Mouse (Mus musculus): Measurements from ENCODE around the gene Zfand2a. TPM values are rescaled to one million over a fixed set of nuclear protein-coding genes. Genes with fewer than 3 reads are reported as not detected.
A peak's percentile ranks its signal among the peaks of the same experiment; 100 is the strongest.

Gene Zfand2a
- total and polyA plus RNA-seq, 3 experiments: 2.7 to 22.7 (median 13.7) TPM

DNA sequence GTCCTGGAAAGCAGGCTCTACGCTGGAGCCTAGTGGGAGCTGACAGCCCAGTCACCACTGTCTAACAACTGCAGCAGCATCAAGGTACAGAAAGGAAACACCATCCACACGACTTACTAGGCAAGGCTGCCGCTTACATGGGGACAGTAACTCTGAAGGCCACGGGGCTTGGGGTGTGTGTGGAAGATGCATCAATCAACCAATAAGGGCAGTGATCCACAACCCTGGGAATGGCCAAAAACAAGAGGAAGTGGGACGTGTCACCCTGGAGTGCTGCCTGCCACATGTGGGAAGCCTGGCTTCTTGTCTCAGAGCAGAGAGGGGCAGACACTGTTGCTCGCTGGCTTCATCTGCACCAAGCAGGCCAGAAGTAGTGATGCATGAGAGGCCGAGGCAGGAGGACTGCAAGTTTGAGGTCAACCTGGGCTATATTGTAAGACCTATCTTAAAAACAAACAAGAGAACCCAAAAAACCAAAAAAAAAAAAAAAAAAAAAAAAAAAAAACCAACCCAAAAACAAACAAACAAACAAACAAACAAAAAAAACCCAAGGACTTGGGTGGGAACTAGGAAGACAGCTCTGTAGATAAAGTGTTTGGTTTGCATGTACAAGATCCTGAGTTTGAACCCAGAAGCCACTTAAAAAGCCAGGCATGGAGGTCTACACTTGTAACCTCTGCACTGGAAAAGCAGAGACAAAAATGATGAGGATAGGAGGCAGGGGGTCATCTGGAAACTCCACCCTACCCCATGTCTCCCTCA lies 51.4 kb downstream of the Zfand2a start:
- ATAC-seq (ENCODE audit: extremely low read depth, insufficient number of reproducible peaks, low FRiP score, poor library complexity, severe bottlenecking) (no peak), DNase-seq (ENCODE audit: low spot score) (no peak)
- TF ChIP-seq GATA1 (IDR thresholded peaks at IDR 0.05; ENCODE audit: borderline replicate concordance, low read length): no peak
- TF ChIP-seq POLR2AphosphoS5 (IDR thresholded peaks at IDR 0.05; ENCODE audit: insufficient replicate concordance, low read depth, low read length): no peak
- TF ChIP-seq TAL1 (conservative IDR thresholded peaks at IDR 0.05; ENCODE audit: low read depth, low read length): no peak
- no peak for TF ChIP-seq GATA2 (IDR thresholded peaks at IDR 0.05; ENCODE audit: borderline replicate concordance, low read depth, low read length)
- TF ChIP-seq CTCF (IDR thresholded peaks at IDR 0.05; ENCODE audit: low read depth, low read length): no peak
- Histone ChIP-seq H3K4me1 (ENCODE audit: insufficient read depth, low read depth, low read length) (peaks cover 11% of the 10 kb centered on the region), H3K9me3 (replicated peaks) (no peaks in the 10 kb centered on the region), H3K36me3 (replicated peaks) (peaks cover 83% of the 10 kb centered on the region), H3K4me3 (ENCODE audit: low read depth, low read length) (no peak overlapping the region), H3K27me3 (ENCODE audit: insufficient read depth, low read length) (no peaks in the 10 kb centered on the region)

DNA sequence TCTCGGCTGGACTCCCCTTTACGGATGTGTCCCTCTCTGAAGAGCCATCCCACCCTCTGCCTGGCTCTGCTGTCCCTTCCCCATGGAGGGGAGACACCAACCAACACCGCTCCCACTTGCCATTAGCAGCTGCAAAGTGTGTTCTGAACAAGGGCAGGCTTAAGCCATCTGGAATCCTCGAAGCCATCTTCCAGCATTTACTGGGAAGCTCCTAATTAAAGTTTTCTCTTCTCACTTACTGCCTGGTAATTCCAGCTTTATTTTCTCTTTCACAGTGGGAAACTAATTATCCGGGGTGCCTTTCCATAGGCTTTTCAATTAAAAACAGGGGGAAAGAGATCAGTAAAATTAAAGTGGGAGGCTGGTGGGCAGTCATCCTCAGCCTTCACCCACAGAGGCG lies 52.0 kb downstream of the Zfand2a start:
- no peak for ATAC-seq (ENCODE audit: extremely low read depth, insufficient number of reproducible peaks, low FRiP score, poor library complexity, severe bottlenecking)
- H3K4me3 ChIP-seq (ENCODE audit: low read depth, low read length): no peak overlapping the region
- H3K36me3 ChIP-seq (replicated peaks): peaks cover 85% of the 10 kb centered on the region
- peaks cover 11% of the 10 kb centered on the region for H3K4me1 ChIP-seq (ENCODE audit: insufficient read depth, low read depth, low read length)
- H3K9me3 ChIP-seq (replicated peaks): no peaks in the 10 kb centered on the region
- TF ChIP-seq GATA1 (IDR thresholded peaks at IDR 0.05; ENCODE audit: borderline replicate concordance, low read length) (no peak), POLR2AphosphoS5 (IDR thresholded peaks at IDR 0.05; ENCODE audit: insufficient replicate concordance, low read depth, low read length) (no peak), TAL1 (conservative IDR thresholded peaks at IDR 0.05; ENCODE audit: low read depth, low read length) (no peak), CTCF (IDR thresholded peaks at IDR 0.05; ENCODE audit: low read depth, low read length) (no peak), GATA2 (IDR thresholded peaks at IDR 0.05; ENCODE audit: borderline replicate concordance, low read depth, low read length) (no peak)
- DNase-seq (ENCODE audit: low spot score): no peak
- H3K27me3 ChIP-seq (ENCODE audit: insufficient read depth, low read length): no peaks in the 10 kb centered on the region

DNA sequence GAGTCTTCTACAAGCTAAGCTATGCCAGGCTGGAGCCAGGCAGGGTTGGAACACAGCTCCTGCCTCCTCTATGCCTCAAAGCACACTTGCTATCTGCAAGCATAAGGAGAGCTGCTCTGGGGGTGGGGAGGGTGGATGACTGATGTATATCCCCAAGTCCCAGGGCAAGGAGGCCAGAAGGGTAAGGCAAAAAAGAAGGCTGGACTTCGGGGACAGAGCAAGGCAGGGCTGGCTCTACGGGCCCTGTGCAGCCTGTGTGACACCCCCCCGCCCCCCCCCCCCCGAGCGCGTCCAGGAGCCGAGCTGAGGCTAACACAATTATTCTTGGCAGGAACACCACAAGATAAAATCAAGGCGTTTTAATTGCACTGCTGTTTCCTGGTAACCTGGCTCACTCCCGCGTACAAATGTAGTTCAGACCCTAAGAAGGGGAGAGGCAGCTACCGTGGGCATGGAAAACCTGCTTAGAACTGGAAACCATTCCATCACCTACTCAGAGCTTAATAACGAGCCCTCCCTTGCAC lies 54.5 kb downstream of the Zfand2a start:
- Histone ChIP-seq H3K9me3 (replicated peaks) (no peaks in the 10 kb centered on the region), H3K36me3 (replicated peaks) (peaks cover 89% of the 10 kb centered on the region), H3K4me3 (ENCODE audit: low read depth, low read length) (no peak overlapping the region), H3K27me3 (ENCODE audit: insufficient read depth, low read length) (no peaks in the 10 kb centered on the region), H3K4me1 (ENCODE audit: insufficient read depth, low read depth, low read length) (peaks cover 11% of the 10 kb centered on the region)
- TF ChIP-seq POLR2AphosphoS5 (IDR thresholded peaks at IDR 0.05; ENCODE audit: insufficient replicate concordance, low read depth, low read length): no peak
- TF ChIP-seq GATA1 (IDR thresholded peaks at IDR 0.05; ENCODE audit: borderline replicate concordance, low read length): no peak
- no peak for ATAC-seq (ENCODE audit: extremely low read depth, insufficient number of reproducible peaks, low FRiP score, poor library complexity, severe bottlenecking)
- DNase-seq (ENCODE audit: low spot score): peak; percentile 11

- DNase-seq (ENCODE audit: low spot score): no peak
- Histone ChIP-seq H3K4me1 (ENCODE audit: insufficient read depth, low read depth, low read length) (peaks cover 11% of the 10 kb centered on the region), H3K36me3 (replicated peaks) (peaks cover 84% of the 10 kb centered on the region), H3K4me3 (ENCODE audit: low read depth, low read length) (no peak overlapping the region), H3K27me3 (ENCODE audit: insufficient read depth, low read length) (no peaks in the 10 kb centered on the region; the same call in 1 of the 2 replicates), H3K9me3 (replicated peaks) (no peaks in the 10 kb centered on the region)
- TF ChIP-seq GATA2 (IDR thresholded peaks at IDR 0.05; ENCODE audit: borderline replicate concordance, low read depth, low read length) (no peak), TAL1 (conservative IDR thresholded peaks at IDR 0.05; ENCODE audit: low read depth, low read length) (no peak), CTCF (IDR thresholded peaks at IDR 0.05; ENCODE audit: low read depth, low read length) (no peak), GATA1 (IDR thresholded peaks at IDR 0.05; ENCODE audit: borderline replicate concordance, low read length) (no peak), POLR2AphosphoS5 (IDR thresholded peaks at IDR 0.05; ENCODE audit: insufficient replicate concordance, low read depth, low read length) (no peak)
- ATAC-seq (ENCODE audit: extremely low read depth, insufficient number of reproducible peaks, low FRiP score, poor library complexity, severe bottlenecking): no peak
These were observed 56.4 kb downstream of the Zfand2a start for GRCm38 (mm10) chr5:139427989-139428388.

GRCm38 (mm10) chr5:139427001-139427400 lies 57.3 kb downstream of the Zfand2a start:
- Histone ChIP-seq H3K36me3 (replicated peaks) (peaks cover 77% of the 10 kb centered on the region), H3K27me3 (ENCODE audit: insufficient read depth, low read length) (no peaks in the 10 kb centered on the region; the same call in 1 of the 2 replicates), H3K9me3 (replicated peaks) (no peaks in the 10 kb centered on the region), H3K4me3 (ENCODE audit: low read depth, low read length) (no peak overlapping the region), H3K4me1 (ENCODE audit: insufficient read depth, low read depth, low read length) (peaks cover 11% of the 10 kb centered on the region)
- TF ChIP-seq GATA1 (IDR thresholded peaks at IDR 0.05; ENCODE audit: borderline replicate concordance, low read length) (no peak), POLR2AphosphoS5 (IDR thresholded peaks at IDR 0.05; ENCODE audit: insufficient replicate concordance, low read depth, low read length) (no peak), CTCF (IDR thresholded peaks at IDR 0.05; ENCODE audit: low read depth, low read length) (no peak), TAL1 (conservative IDR thresholded peaks at IDR 0.05; ENCODE audit: low read depth, low read length) (no peak), GATA2 (IDR thresholded peaks at IDR 0.05; ENCODE audit: borderline replicate concordance, low read depth, low read length) (no peak)
- DNase-seq (ENCODE audit: low spot score): no peak
- no peak for ATAC-seq (ENCODE audit: extremely low read depth, insufficient number of reproducible peaks, low FRiP score, poor library complexity, severe bottlenecking)

- no peak for ATAC-seq (ENCODE audit: extremely low read depth, insufficient number of reproducible peaks, low FRiP score, poor library complexity, severe bottlenecking)
- Histone ChIP-seq H3K9me3 (replicated peaks) (no peaks in the 10 kb centered on the region), H3K27me3 (ENCODE audit: insufficient read depth, low read length) (no peaks in the 10 kb centered on the region; the same call in 1 of the 2 replicates), H3K4me1 (ENCODE audit: insufficient read depth, low read depth, low read length) (peaks cover 8% of the 10 kb centered on the region), H3K36me3 (replicated peaks) (peaks cover 71% of the 10 kb centered on the region), H3K4me3 (ENCODE audit: low read depth, low read length) (no peak overlapping the region)
- no peak for TF ChIP-seq GATA1 (IDR thresholded peaks at IDR 0.05; ENCODE audit: borderline replicate concordance, low read length)
- no peak for TF ChIP-seq TAL1 (conservative IDR thresholded peaks at IDR 0.05; ENCODE audit: low read depth, low read length)
- TF ChIP-seq GATA2 (IDR thresholded peaks at IDR 0.05; ENCODE audit: borderline replicate concordance, low read depth, low read length): no peak
- TF ChIP-seq POLR2AphosphoS5 (IDR thresholded peaks at IDR 0.05; ENCODE audit: insufficient replicate concordance, low read depth, low read length): no peak
- TF ChIP-seq CTCF (IDR thresholded peaks at IDR 0.05; ENCODE audit: low read depth, low read length): no peak
- no peak for DNase-seq (ENCODE audit: low spot score)
These were observed 59.2 kb downstream of the Zfand2a start for GRCm38 (mm10) chr5:139425198-139425597.
